Mouse (Mus musculus) CH12.LX (cell line): ENCODE data around the gene Ctcf.

Experiments
- CTCF ChIP-seq, 2 experiments: IDR thresholded peaks in 1 of 2; conservative IDR thresholded peaks in 1 of 2; 2 replicates each; pipeline ENCODE4 v1.5.1; 2011 to 2012; ENCODE audit warnings: low read depth in 2 of 2, low read length in 2 of 2, improper control_type of control experiment in 1 of 2, inconsistent platforms in 1 of 2, mild to moderate bottlenecking in 1 of 2, moderate library complexity in 1 of 2
- POLR2A ChIP-seq: IDR thresholded peaks from 2 replicates; pipeline ENCODE4 v1.6.1; 2011; ENCODE audit warnings: low read depth, mild to moderate bottlenecking, improper control_type of control experiment, low read length
- SMC3 ChIP-seq: IDR thresholded peaks from 2 replicates; pipeline ENCODE4 v1.6.1; 2011; ENCODE audit warnings: low read depth, low read length, improper control_type of control experiment

- TF ChIP-seq SMC3 (peak; percentile 32), CTCF (conservative IDR thresholded peaks at IDR 0.05 in 1 of 2, IDR thresholded peaks at IDR 0.05 in 1 of 2; ENCODE audit: low read depth in 2 of 2, low read length in 2 of 2) (no peak), POLR2A (peak; percentile 75)
These were observed 13.2 kb upstream of the Ctcf start for GRCm38 (mm10) chr8:105623118-105623517.
